Mouse (Mus musculus): ENCODE results near the gene Scaf11. TPM values are rescaled to one million over a fixed set of nuclear protein-coding genes. Genes with fewer than 3 reads are reported as not detected.

Gene Scaf11
- polyA plus RNA-seq, 1 experiment from 2014 or later = 112 TPM

- H3K36me3 ChIP-seq (ENCODE audit: insufficient read depth) = peaks cover 72% of the 10 kb centered on the region
- H3K27ac ChIP-seq (ENCODE audit: low read depth) = no peak overlapping the region
- no peaks in the 10 kb centered on the region for H3K27me3 ChIP-seq (ENCODE audit: insufficient read depth, low read length)
- no peak for DNase-seq
- H3K4me1 ChIP-seq (ENCODE audit: insufficient read depth) = no peaks in the 10 kb centered on the region
- WGBS = 78% methylated on average over 11 of the region's 11 CpGs
- no peak overlapping the region for H3K4me3 ChIP-seq (ENCODE audit: low read depth, low read length)
- H3K9me3 ChIP-seq (ENCODE audit: low read depth, low read length) = no peaks in the 10 kb centered on the region
- H3K4me2 ChIP-seq = no peak overlapping the region
- ATAC-seq (ENCODE audit: insufficient read depth) = no peak
- no peak overlapping the region for H3K9ac ChIP-seq
- TF ChIP-seq CTCF (IDR thresholded peaks at IDR 0.05; ENCODE audit: low read depth) = no peak
Observed at GRCm38 (mm10) chr15:96382223-96382622, 78.4 kb downstream of the Scaf11 start.

DNA sequence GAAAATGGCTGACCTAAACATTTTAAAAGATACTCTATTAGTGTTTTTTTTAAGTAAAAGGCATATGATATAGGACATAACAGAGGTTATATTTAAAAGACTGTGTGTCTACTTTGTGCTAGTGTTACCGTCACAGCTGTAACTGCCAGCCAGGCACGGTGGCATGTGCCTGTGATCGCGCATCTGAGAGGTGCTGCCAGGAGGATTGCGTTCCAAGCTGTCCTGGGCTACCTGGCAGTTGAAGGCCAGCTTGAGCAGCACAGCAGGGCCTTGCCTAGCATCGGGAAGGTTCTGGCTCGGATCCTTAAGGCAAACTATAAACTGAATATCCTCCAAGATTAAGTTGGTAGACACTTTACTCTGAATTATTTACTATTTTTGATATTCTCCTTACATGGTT lies 82.9 kb downstream of the Scaf11 start:
- H3K9me3 ChIP-seq (ENCODE audit: low read depth, low read length) = no peaks in the 10 kb centered on the region
- TF ChIP-seq CTCF (IDR thresholded peaks at IDR 0.05; ENCODE audit: low read depth) = no peak
- peak overlapping the region; percentile 58 for H3K27ac ChIP-seq (ENCODE audit: low read depth)
- peaks cover 75% of the 10 kb centered on the region for H3K36me3 ChIP-seq (ENCODE audit: insufficient read depth)
- no peak overlapping the region for H3K4me3 ChIP-seq (ENCODE audit: low read depth, low read length)
- H3K27me3 ChIP-seq (ENCODE audit: insufficient read depth, low read length) = no peaks in the 10 kb centered on the region
- H3K4me1 ChIP-seq (ENCODE audit: insufficient read depth) = no peaks in the 10 kb centered on the region
- no peak overlapping the region for H3K9ac ChIP-seq
- no peak overlapping the region for H3K4me2 ChIP-seq
- ATAC-seq (ENCODE audit: insufficient read depth) (no peak), DNase-seq (no peak)
- 85% methylated on average over 7 of the region's 7 CpGs for WGBS

GRCm38 (mm10) chr15:96377263-96377662 lies 83.4 kb downstream of the Scaf11 start:
- H3K9me3 ChIP-seq (ENCODE audit: low read depth, low read length) = no peaks in the 10 kb centered on the region
- H3K27me3 ChIP-seq (ENCODE audit: insufficient read depth, low read length) = no peaks in the 10 kb centered on the region
- no peak overlapping the region for H3K4me2 ChIP-seq
- no peak overlapping the region for H3K9ac ChIP-seq
- WGBS = 57% methylated on average over 5 of the region's 5 CpGs
- DNase-seq (peak; percentile 71), ATAC-seq (ENCODE audit: insufficient read depth) (peak; percentile 35; the same call in 1 of the 2 replicates)
- H3K36me3 ChIP-seq (ENCODE audit: insufficient read depth) = peaks cover 75% of the 10 kb centered on the region
- no peak overlapping the region for H3K4me3 ChIP-seq (ENCODE audit: low read depth, low read length)
- peak overlapping the region; percentile 58 for H3K27ac ChIP-seq (ENCODE audit: low read depth)
- H3K4me1 ChIP-seq (ENCODE audit: insufficient read depth) = no peaks in the 10 kb centered on the region
- no peak for TF ChIP-seq CTCF (IDR thresholded peaks at IDR 0.05; ENCODE audit: low read depth)

DNA sequence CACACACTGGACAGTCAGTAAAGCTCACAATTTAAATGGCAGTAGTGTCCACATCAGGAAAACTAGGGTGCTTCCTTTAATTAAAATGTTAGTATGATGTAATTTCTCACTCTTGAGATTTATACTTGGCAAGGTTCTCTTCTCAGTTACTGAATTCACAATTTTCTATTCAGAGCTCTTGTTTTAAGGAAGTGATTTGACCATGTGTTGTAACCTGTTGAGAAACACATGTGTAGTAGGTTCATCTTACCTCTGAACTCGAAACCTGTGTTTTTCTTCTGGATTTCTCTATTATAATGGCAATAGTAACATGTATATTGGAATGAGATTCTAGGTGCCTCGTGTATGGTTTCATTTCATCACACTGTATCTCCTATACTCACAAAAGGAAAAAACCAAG lies 84.4 kb downstream of the Scaf11 start:
- no peak for TF ChIP-seq CTCF (IDR thresholded peaks at IDR 0.05; ENCODE audit: low read depth)
- 94% methylated on average over 2 of the region's 2 CpGs for WGBS
- no peaks in the 10 kb centered on the region for H3K9me3 ChIP-seq (ENCODE audit: low read depth, low read length)
- H3K36me3 ChIP-seq (ENCODE audit: insufficient read depth) = peaks cover 77% of the 10 kb centered on the region
- no peaks in the 10 kb centered on the region for H3K27me3 ChIP-seq (ENCODE audit: insufficient read depth, low read length)
- no peak for DNase-seq
- H3K4me2 ChIP-seq = no peak overlapping the region
- no peak overlapping the region for H3K27ac ChIP-seq (ENCODE audit: low read depth)
- no peak overlapping the region for H3K9ac ChIP-seq
- H3K4me1 ChIP-seq (ENCODE audit: insufficient read depth) = no peaks in the 10 kb centered on the region
- H3K4me3 ChIP-seq (ENCODE audit: low read depth, low read length) = no peak overlapping the region
- no peak for ATAC-seq (ENCODE audit: insufficient read depth)

- ATAC-seq (ENCODE audit: insufficient read depth) (no peak), DNase-seq (no peak)
- H3K9ac ChIP-seq = no peak overlapping the region
- H3K9me3 ChIP-seq (ENCODE audit: low read depth, low read length) = no peaks in the 10 kb centered on the region
- H3K36me3 ChIP-seq (ENCODE audit: insufficient read depth) = peaks cover 84% of the 10 kb centered on the region
- WGBS = 88% methylated on average over 5 of the region's 5 CpGs
- no peaks in the 10 kb centered on the region for H3K27me3 ChIP-seq (ENCODE audit: insufficient read depth, low read length)
- H3K4me2 ChIP-seq = no peak overlapping the region
- H3K4me3 ChIP-seq (ENCODE audit: low read depth, low read length) = no peak overlapping the region
- H3K4me1 ChIP-seq (ENCODE audit: insufficient read depth) = no peaks in the 10 kb centered on the region
- no peak overlapping the region for H3K27ac ChIP-seq (ENCODE audit: low read depth)
- TF ChIP-seq CTCF (IDR thresholded peaks at IDR 0.05; ENCODE audit: low read depth) = no peak
Observed at GRCm38 (mm10) chr15:96373161-96373560, 87.5 kb downstream of the Scaf11 start.

GRCm38 (mm10) chr15:96372628-96373027 lies 88.0 kb downstream of the Scaf11 start:
- Histone ChIP-seq H3K36me3 (ENCODE audit: insufficient read depth) (peaks cover 83% of the 10 kb centered on the region), H3K4me2 (no peak overlapping the region), H3K4me3 (ENCODE audit: low read depth, low read length) (no peak overlapping the region), H3K9me3 (ENCODE audit: low read depth, low read length) (no peaks in the 10 kb centered on the region), H3K4me1 (ENCODE audit: insufficient read depth) (no peaks in the 10 kb centered on the region), H3K9ac (no peak overlapping the region), H3K27me3 (ENCODE audit: insufficient read depth, low read length) (no peaks in the 10 kb centered on the region), H3K27ac (ENCODE audit: low read depth) (no peak overlapping the region)
- TF ChIP-seq CTCF (IDR thresholded peaks at IDR 0.05; ENCODE audit: low read depth) = no peak
- 85% methylated on average over 6 of the region's 6 CpGs for WGBS
- ATAC-seq (ENCODE audit: insufficient read depth) = no peak
- no peak for DNase-seq

DNA sequence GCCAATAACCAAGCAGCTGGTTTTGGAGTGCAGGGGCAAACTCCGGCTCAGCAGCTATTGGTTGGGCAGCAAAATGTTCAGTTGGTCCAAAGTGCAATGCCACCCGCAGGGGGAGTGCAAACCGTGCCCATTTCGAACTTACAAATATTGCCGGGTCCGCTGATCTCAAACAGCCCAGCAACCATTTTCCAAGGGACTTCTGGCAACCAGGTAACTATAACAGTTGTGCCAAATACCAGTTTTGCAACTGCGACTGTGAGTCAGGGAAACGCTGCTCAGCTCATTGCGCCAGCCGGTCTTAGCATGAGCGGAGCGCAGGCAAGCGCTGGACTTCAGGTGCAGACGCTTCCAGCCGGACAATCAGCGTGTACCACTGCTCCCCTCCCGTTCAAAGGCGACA lies 89.3 kb downstream of the Scaf11 start:
- Histone ChIP-seq H3K27ac (ENCODE audit: low read depth) (no peak overlapping the region), H3K4me3 (ENCODE audit: low read depth, low read length) (no peak overlapping the region), H3K27me3 (ENCODE audit: insufficient read depth, low read length) (no peaks in the 10 kb centered on the region), H3K4me1 (ENCODE audit: insufficient read depth) (no peaks in the 10 kb centered on the region), H3K36me3 (ENCODE audit: insufficient read depth) (peaks cover 83% of the 10 kb centered on the region), H3K4me2 (no peak overlapping the region), H3K9me3 (ENCODE audit: low read depth, low read length) (no peaks in the 10 kb centered on the region), H3K9ac (no peak overlapping the region)
- no peak for TF ChIP-seq CTCF (IDR thresholded peaks at IDR 0.05; ENCODE audit: low read depth)
- DNase-seq = no peak
- WGBS = 94% methylated on average over 18 of the region's 18 CpGs
- ATAC-seq (ENCODE audit: insufficient read depth) = no peak
